Mouse (Mus musculus) forebrain, embryonic 15.5 days (tissue): ENCODE results near the gene H2afx. TPM values are rescaled to one million over a fixed set of nuclear protein-coding genes. Genes with fewer than 3 reads are reported as not detected.
A peak's percentile ranks its signal among the peaks of the same experiment; 100 is the strongest.
"Not testable (repeated sequence)": the region's sequence is repeated elsewhere in the genome, so short reads cannot be mapped to it uniquely, and the experiment has no call there.

Source experiments
- ATAC-seq: fragments of 200-750 bp; cut with Nextera tagmentation; replicated peaks from 2 replicates; pipeline ENCODE4 v1.8.0; 2017; ENCODE audit warnings: mild to moderate bottlenecking, moderate TSS enrichment, moderate library complexity
- H3K27ac ChIP-seq: fragments of 300-500 bp; sonication (generic); replicated peaks from 2 replicates; pipeline ENCODE4 v1.5.1; 2015; ENCODE audit warnings: mild to moderate bottlenecking, inconsistent platforms
- H3K27me3 ChIP-seq: fragments of 300-500 bp; sonication (generic); 2 replicates; pipeline ENCODE4 v1.6.1; 2015; ENCODE audit warnings: inconsistent platforms
- H3K36me3 ChIP-seq: fragments of 300-500 bp; sonication (generic); 2 replicates; pipeline ENCODE4 v1.6.1; 2015; ENCODE audit warnings: mild to moderate bottlenecking, inconsistent platforms
- H3K4me1 ChIP-seq: fragments of 300-500 bp; sonication (generic); 2 replicates; pipeline ENCODE4 v1.6.1; 2015; ENCODE audit warnings: inconsistent platforms
- H3K4me2 ChIP-seq: fragments of 300-500 bp; sonication (generic); replicated peaks from 2 replicates; pipeline ENCODE4 v1.6.1; 2015; ENCODE audit warnings: mild to moderate bottlenecking, inconsistent platforms
- H3K4me3 ChIP-seq: fragments of 300-500 bp; sonication (generic); 2 replicates; pipeline ENCODE4 v1.5.1; 2015; ENCODE audit warnings: mild to moderate bottlenecking, inconsistent platforms
- H3K9ac ChIP-seq: fragments of 300-500 bp; sonication (generic); replicated peaks from 2 replicates; pipeline ENCODE4 v1.6.1; 2015; ENCODE audit warnings: mild to moderate bottlenecking, inconsistent platforms
- H3K9me3 ChIP-seq: fragments of 300-500 bp; sonication (generic); 2 replicates; pipeline ENCODE4 v1.6.1; 2016; ENCODE audit warnings: inconsistent platforms
- WGBS: fragments of 180-500 bp; shearing (Covaris S2); methylation state at CpG from one replicate; pipeline ENCODE4 v1.1.7; 2015; ENCODE audit warnings: mixed read lengths; 5-methylcytosine and 5-hydroxymethylcytosine counted together
- microRNA-seq: library from miRNA; unstranded; fragments of <30 nt; microRNA quantifications from one replicate; pipeline ENCODE4, GENCODE M21; 2016
- polyA plus RNA-seq: library from polyadenylated mRNA; unstranded; fragments of >200 nt; fragmentation: Nextera tagmentation; extraction: Ambion mirVana; gene quantifications from 2 replicates; pipeline ENCODE4 v1.2.1, GENCODE M21; 2015

The H2afx gene
- polyA plus RNA-seq, 1 experiment from 2014 or later = 232 TPM

GRCm38 (mm10) chr9:44373386-44373785 is 38.9 kb downstream of the H2afx start:
- H3K9ac ChIP-seq = no peak overlapping the region
- no peak overlapping the region for H3K27ac ChIP-seq
- no peaks in the 10 kb centered on the region for H3K36me3 ChIP-seq
- no peak for ATAC-seq
- peaks cover 2% of the 10 kb centered on the region; the same call in 1 of the 2 replicates for H3K4me1 ChIP-seq
- H3K4me3 ChIP-seq = no peak overlapping the region
- H3K4me2 ChIP-seq = no peak overlapping the region
- no peaks in the 10 kb centered on the region for H3K27me3 ChIP-seq
- H3K9me3 ChIP-seq = no peaks in the 10 kb centered on the region

- WGBS = 87% methylated on average over 6 of the region's 6 CpGs
Measured at GRCm38 (mm10) chr9:44376141-44376540, 41.6 kb downstream of the H2afx start.

GRCm38 (mm10) chr9:44377335-44377734 is 42.8 kb downstream of the H2afx start:
- not testable (repeated sequence) for H3K27ac ChIP-seq, ATAC-seq, H3K4me2 ChIP-seq, H3K9ac ChIP-seq, H3K4me3 ChIP-seq, H3K27me3 ChIP-seq, H3K9me3 ChIP-seq
- peaks cover 15% of the 10 kb centered on the region for H3K36me3 ChIP-seq
- H3K4me1 ChIP-seq = peaks cover 23% of the 10 kb centered on the region
- 80% methylated on average over 2 of the region's 2 CpGs for WGBS

More at GRCm38 (mm10) chr9:44376141-44376540, 41.6 kb downstream of the H2afx start:
- H3K4me2 ChIP-seq = no peak overlapping the region
- peaks cover 20% of the 10 kb centered on the region for H3K4me1 ChIP-seq
- no peak overlapping the region for H3K27ac ChIP-seq
- no peaks in the 10 kb centered on the region for H3K27me3 ChIP-seq
- peaks cover 3% of the 10 kb centered on the region for H3K36me3 ChIP-seq
- no peaks in the 10 kb centered on the region for H3K9me3 ChIP-seq
- H3K9ac ChIP-seq = no peak overlapping the region
- no peak for ATAC-seq
- no peak overlapping the region for H3K4me3 ChIP-seq

GRCm38 (mm10) chr9:44378153-44378730 is 43.7 kb downstream of the H2afx start:
- peaks cover 23% of the 10 kb centered on the region for H3K4me1 ChIP-seq
- H3K4me3 ChIP-seq = peak overlapping the region; percentile 89
- H3K36me3 ChIP-seq = peaks cover 24% of the 10 kb centered on the region
- no peak for ATAC-seq
- peak overlapping the region; percentile 93 for H3K27ac ChIP-seq
- H3K9me3 ChIP-seq = no peaks in the 10 kb centered on the region
- peak overlapping the region; percentile 93 for H3K9ac ChIP-seq
- H3K27me3 ChIP-seq = no peaks in the 10 kb centered on the region
- 89% methylated on average over 5 of the region's 5 CpGs for WGBS
- H3K4me2 ChIP-seq = peak overlapping the region; percentile 84

- Histone ChIP-seq H3K4me1 (peaks cover 23% of the 10 kb centered on the region), H3K4me2 (peak within 1 kb of the TSS; percentile 84), H3K9me3 (no peaks in the 10 kb centered on the region), H3K4me3 (peak within 1 kb of the TSS; percentile 89), H3K27me3 (no peaks in the 10 kb centered on the region), H3K9ac (peak within 1 kb of the TSS; percentile 93), H3K36me3 (peaks cover 34% of the 10 kb centered on the region), H3K27ac (peak within 1 kb of the TSS; percentile 93)
- peak; percentile 99 for ATAC-seq
- under 1% methylated on average over 83 of the region's 83 CpGs for WGBS
Measured at GRCm38 (mm10) chr9:44379054-44379834, 44.8 kb downstream of the H2afx start, which contains the start of gene Hyou1. Gene Hyou1 (plus strand): TSS chr9:44379490.

- 7% methylated on average over 15 of the region's 15 CpGs for WGBS
- peak; percentile 44 for ATAC-seq
Measured at GRCm38 (mm10) chr9:44379862-44380261, 45.4 kb downstream of the H2afx start.

GRCm38 (mm10) chr9:44384596-44384995 is 50.1 kb downstream of the H2afx start:
- H3K9me3 ChIP-seq = no peaks in the 10 kb centered on the region
- H3K36me3 ChIP-seq = peaks cover 87% of the 10 kb centered on the region
- no peak for ATAC-seq
- H3K27ac ChIP-seq = no peak overlapping the region
- H3K9ac ChIP-seq = no peak overlapping the region
- H3K4me3 ChIP-seq = no peak overlapping the region
- H3K4me1 ChIP-seq = peaks cover 17% of the 10 kb centered on the region
- no peaks in the 10 kb centered on the region for H3K27me3 ChIP-seq
- no peak overlapping the region for H3K4me2 ChIP-seq
- WGBS = 94% methylated on average over 13 of the region's 13 CpGs

More at GRCm38 (mm10) chr9:44379862-44380261, 45.4 kb downstream of the H2afx start:
- Histone ChIP-seq H3K27me3 (no peaks in the 10 kb centered on the region), H3K36me3 (peaks cover 41% of the 10 kb centered on the region), H3K9ac (peak overlapping the region; percentile 93), H3K4me3 (peak overlapping the region; percentile 89), H3K9me3 (no peaks in the 10 kb centered on the region), H3K27ac (peak overlapping the region; percentile 87), H3K4me1 (peaks cover 23% of the 10 kb centered on the region), H3K4me2 (peak overlapping the region; percentile 84)

Small RNA genes within 50 kb of the gene (microRNA-seq; reads per million reads assigned to microRNA genes)
- not detected for gene Gm44335

Other genes with a start within 250 kb of the H2afx start
- gene Mfrp, start 233.0 kb upstream of the H2afx start, polyA plus RNA-seq = 0.18 and 0.23 TPM in 2 replicates
- 2.2 and 3.6 TPM in 2 replicates for gene C1qtnf5, start 227.4 kb upstream of the H2afx start, polyA plus RNA-seq
- 0.17 and 0.18 TPM in 2 replicates for gene Gm49380, start 221.2 kb upstream of the H2afx start, polyA plus RNA-seq
- 39.9 and 40.1 TPM in 2 replicates for gene Rnf26, start 221.2 kb upstream of the H2afx start, polyA plus RNA-seq
- gene Mcam, start 200.2 kb upstream of the H2afx start, polyA plus RNA-seq = 11.3 and 13.1 TPM in 2 replicates
- gene Cbl, start 100.6 kb upstream of the H2afx start, polyA plus RNA-seq = 25.7 and 26.4 TPM in 2 replicates
- gene Ccdc153, start 94.0 kb upstream of the H2afx start, polyA plus RNA-seq = 0.32 TPM in 1 of 2 replicates, not detected in the other
- 0.59 and 0.61 TPM in 2 replicates for gene Pdzd3, start 83.2 kb upstream of the H2afx start, polyA plus RNA-seq
- gene Nlrx1, start 66.1 kb upstream of the H2afx start, polyA plus RNA-seq = 4.5 and 5.2 TPM in 2 replicates
- gene Abcg4, start 46.1 kb upstream of the H2afx start, polyA plus RNA-seq = 14.2 and 15.6 TPM in 2 replicates
- gene Hinfp, start 29.0 kb upstream of the H2afx start, polyA plus RNA-seq = 33.4 and 35.4 TPM in 2 replicates
- gene C2cd2l, start 14.4 kb upstream of the H2afx start, polyA plus RNA-seq = 21.5 and 24.2 TPM in 2 replicates
- 32.2 and 32.5 TPM in 2 replicates for gene Dpagt1, start 8.7 kb upstream of the H2afx start, polyA plus RNA-seq
- gene Hmbs, start 9.5 kb downstream of the H2afx start, polyA plus RNA-seq = 66.3 and 71.2 TPM in 2 replicates
- 38.4 and 42.3 TPM in 2 replicates for gene Vps11, start 27.0 kb downstream of the H2afx start, polyA plus RNA-seq
- 21.6 and 22.0 TPM in 2 replicates for gene Hyou1, start 44.8 kb downstream of the H2afx start, polyA plus RNA-seq
- gene Slc37a4, start 62.2 kb downstream of the H2afx start, polyA plus RNA-seq = 36.1 and 37.4 TPM in 2 replicates
- gene Rps25, start 72.4 kb downstream of the H2afx start, polyA plus RNA-seq = 1,070 and 1,143 TPM in 2 replicates
- 320 and 321 TPM in 2 replicates for gene Trappc4, start 72.9 kb downstream of the H2afx start, polyA plus RNA-seq
- gene Ccdc84, start 83.9 kb downstream of the H2afx start, polyA plus RNA-seq = 34.6 and 35.1 TPM in 2 replicates
- not detected in 2 replicates for gene Foxr1, start 106.4 kb downstream of the H2afx start, polyA plus RNA-seq
- gene Upk2, start 120.3 kb downstream of the H2afx start, polyA plus RNA-seq = not detected in 2 replicates
- 13.6 and 14.4 TPM in 2 replicates for gene Bcl9l, start 148.1 kb downstream of the H2afx start, polyA plus RNA-seq
- 0.06 TPM in 1 of 2 replicates, not detected in the other for gene Cxcr5, start 227.2 kb downstream of the H2afx start, polyA plus RNA-seq